Mouse (Mus musculus): ENCODE results near the gene 2810459M11Rik. TPM values are rescaled to one million over a fixed set of nuclear protein-coding genes. Genes with fewer than 3 reads are reported as not detected.

2810459M11Rik gene
- polyA plus RNA-seq, 1 experiment from 2014 or later = 16.4 TPM

GRCm38 (mm10) chr1:86016516-86016915 lies 29.1 kb upstream of the 2810459M11Rik start, which contains the start of gene Spata3:
Gene Spata3, plus strand, starts transcription at chr1:86016816.
- H3K36me3 ChIP-seq (ENCODE audit: control insufficient read depth, insufficient read depth, low read length) = no peaks in the 10 kb centered on the region
- no peak within 1 kb of the TSS for H3K4me3 ChIP-seq (ENCODE audit: low read depth, low read length)
- no peaks in the 10 kb centered on the region for H3K9me3 ChIP-seq (ENCODE audit: control insufficient read depth, low read length)
- no peak within 1 kb of the TSS for H3K4me2 ChIP-seq
- 89% methylated on average over 8 of the region's 8 CpGs for WGBS
- H3K9ac ChIP-seq (ENCODE audit: low read depth, low read length) = no peak within 1 kb of the TSS
- H3K27me3 ChIP-seq (replicated peaks; ENCODE audit: control insufficient read depth, insufficient read depth, low read length) = peaks cover 40% of the 10 kb centered on the region
- H3K4me1 ChIP-seq (replicated peaks; ENCODE audit: control insufficient read depth, insufficient read depth, low read length) = no peaks in the 10 kb centered on the region
- DNase-seq (ENCODE audit: low spot score) (no peak), ATAC-seq (replicated peaks; ENCODE audit: low FRiP score) (no peak)
- H3K27ac ChIP-seq (ENCODE audit: low read depth, low read length) = no peak within 1 kb of the TSS

- Histone ChIP-seq H3K9ac (ENCODE audit: low read depth, low read length) (peak overlapping the region; percentile 34; the same call in 1 of the 2 replicates), H3K4me1 (replicated peaks; ENCODE audit: control insufficient read depth, insufficient read depth, low read length) (no peaks in the 10 kb centered on the region), H3K9me3 (ENCODE audit: control insufficient read depth, low read length) (no peaks in the 10 kb centered on the region), H3K4me2 (peak overlapping the region; percentile 68), H3K27me3 (replicated peaks; ENCODE audit: control insufficient read depth, insufficient read depth, low read length) (peaks cover 47% of the 10 kb centered on the region), H3K27ac (ENCODE audit: low read depth, low read length) (no peak overlapping the region), H3K4me3 (ENCODE audit: low read depth, low read length) (peak overlapping the region; percentile 43), H3K36me3 (ENCODE audit: control insufficient read depth, insufficient read depth, low read length) (no peaks in the 10 kb centered on the region)
- 4% methylated on average over 60 of the region's 60 CpGs for WGBS
- ATAC-seq (replicated peaks; ENCODE audit: low FRiP score) = peak; percentile 45; the same call in 1 of the 2 replicates
- DNase-seq (ENCODE audit: low spot score) = peak; percentile 60
These were observed 27.2 kb upstream of the 2810459M11Rik start for GRCm38 (mm10) chr1:86018235-86019055.

GRCm38 (mm10) chr1:86021365-86021989 lies 24.2 kb upstream of the 2810459M11Rik start:
- ATAC-seq (replicated peaks; ENCODE audit: low FRiP score) (no peak; the same call in 1 of the 2 replicates), DNase-seq (ENCODE audit: low spot score) (no peak)
- WGBS = 55% methylated on average over 11 of the region's 11 CpGs
- no peak overlapping the region for H3K4me2 ChIP-seq
- H3K27me3 ChIP-seq (replicated peaks; ENCODE audit: control insufficient read depth, insufficient read depth, low read length) = peaks cover 47% of the 10 kb centered on the region
- no peaks in the 10 kb centered on the region for H3K4me1 ChIP-seq (replicated peaks; ENCODE audit: control insufficient read depth, insufficient read depth, low read length)
- no peaks in the 10 kb centered on the region for H3K9me3 ChIP-seq (ENCODE audit: control insufficient read depth, low read length)
- no peak overlapping the region for H3K9ac ChIP-seq (ENCODE audit: low read depth, low read length)
- H3K4me3 ChIP-seq (ENCODE audit: low read depth, low read length) = no peak overlapping the region
- no peaks in the 10 kb centered on the region for H3K36me3 ChIP-seq (ENCODE audit: control insufficient read depth, insufficient read depth, low read length)
- H3K27ac ChIP-seq (ENCODE audit: low read depth, low read length) = no peak overlapping the region

- no peaks in the 10 kb centered on the region for H3K9me3 ChIP-seq (ENCODE audit: control insufficient read depth, low read length)
- WGBS = 31% methylated on average over 11 of the region's 11 CpGs
These were observed 13.2 kb upstream of the 2810459M11Rik start for GRCm38 (mm10) chr1:86032273-86032987.

GRCm38 (mm10) chr1:86038191-86038951 lies 7.3 kb upstream of the 2810459M11Rik start:
- Histone ChIP-seq H3K9ac (ENCODE audit: low read depth, low read length) (no peak overlapping the region), H3K27me3 (replicated peaks; ENCODE audit: control insufficient read depth, insufficient read depth, low read length) (peaks cover 7% of the 10 kb centered on the region; the same call in 1 of the 2 replicates), H3K27ac (ENCODE audit: low read depth, low read length) (peak overlapping the region; percentile 25; the same call in 1 of the 2 replicates), H3K9me3 (ENCODE audit: control insufficient read depth, low read length) (no peaks in the 10 kb centered on the region), H3K4me2 (no peak overlapping the region), H3K36me3 (ENCODE audit: control insufficient read depth, insufficient read depth, low read length) (no peaks in the 10 kb centered on the region), H3K4me1 (replicated peaks; ENCODE audit: control insufficient read depth, insufficient read depth, low read length) (no peaks in the 10 kb centered on the region; the same call in 1 of the 2 replicates), H3K4me3 (ENCODE audit: low read depth, low read length) (no peak overlapping the region)
- no peak for DNase-seq (ENCODE audit: low spot score)
- ATAC-seq (replicated peaks; ENCODE audit: low FRiP score) = peak; percentile 57; the same call in 1 of the 2 replicates
- 41% methylated on average over 3 of the region's 3 CpGs for WGBS

More at GRCm38 (mm10) chr1:86032273-86032987, 13.2 kb upstream of the 2810459M11Rik start:
- H3K27me3 ChIP-seq (replicated peaks; ENCODE audit: control insufficient read depth, insufficient read depth, low read length) = no peaks in the 10 kb centered on the region; the same call in 1 of the 2 replicates
- H3K27ac ChIP-seq (ENCODE audit: low read depth, low read length) = no peak overlapping the region
- no peaks in the 10 kb centered on the region; the same call in 1 of the 2 replicates for H3K4me1 ChIP-seq (replicated peaks; ENCODE audit: control insufficient read depth, insufficient read depth, low read length)
- H3K4me2 ChIP-seq = no peak overlapping the region
- no peaks in the 10 kb centered on the region for H3K36me3 ChIP-seq (ENCODE audit: control insufficient read depth, insufficient read depth, low read length)
- no peak for ATAC-seq (replicated peaks; ENCODE audit: low FRiP score)
- H3K4me3 ChIP-seq (ENCODE audit: low read depth, low read length) = no peak overlapping the region
- no peak for DNase-seq (ENCODE audit: low spot score)
- H3K9ac ChIP-seq (ENCODE audit: low read depth, low read length) = no peak overlapping the region

GRCm38 (mm10) chr1:86040131-86040530 lies 5.5 kb upstream of the 2810459M11Rik start:
- 57% methylated on average over 4 of the region's 4 CpGs for WGBS
- no peak overlapping the region for H3K9ac ChIP-seq (ENCODE audit: low read depth, low read length)
- no peaks in the 10 kb centered on the region for H3K36me3 ChIP-seq (ENCODE audit: control insufficient read depth, insufficient read depth, low read length)
- H3K27me3 ChIP-seq (replicated peaks; ENCODE audit: control insufficient read depth, insufficient read depth, low read length) = peaks cover 22% of the 10 kb centered on the region
- H3K9me3 ChIP-seq (ENCODE audit: control insufficient read depth, low read length) = no peaks in the 10 kb centered on the region
- H3K4me2 ChIP-seq = no peak overlapping the region
- ATAC-seq (replicated peaks; ENCODE audit: low FRiP score) = no peak
- H3K4me1 ChIP-seq (replicated peaks; ENCODE audit: control insufficient read depth, insufficient read depth, low read length) = no peaks in the 10 kb centered on the region; the same call in 1 of the 2 replicates
- DNase-seq (ENCODE audit: low spot score) = no peak
- no peak overlapping the region for H3K27ac ChIP-seq (ENCODE audit: low read depth, low read length)
- H3K4me3 ChIP-seq (ENCODE audit: low read depth, low read length) = no peak overlapping the region

- Histone ChIP-seq H3K27me3 (replicated peaks; ENCODE audit: control insufficient read depth, insufficient read depth, low read length) (peaks cover 29% of the 10 kb centered on the region), H3K4me3 (ENCODE audit: low read depth, low read length) (no peak overlapping the region), H3K36me3 (ENCODE audit: control insufficient read depth, insufficient read depth, low read length) (no peaks in the 10 kb centered on the region), H3K4me1 (replicated peaks; ENCODE audit: control insufficient read depth, insufficient read depth, low read length) (no peaks in the 10 kb centered on the region; the same call in 1 of the 2 replicates), H3K4me2 (no peak overlapping the region), H3K9ac (ENCODE audit: low read depth, low read length) (no peak overlapping the region), H3K9me3 (ENCODE audit: control insufficient read depth, low read length) (no peaks in the 10 kb centered on the region), H3K27ac (ENCODE audit: low read depth, low read length) (no peak overlapping the region)
- ATAC-seq (replicated peaks; ENCODE audit: low FRiP score) (no peak), DNase-seq (ENCODE audit: low spot score) (no peak)
- WGBS = 81% methylated on average over 3 of the region's 3 CpGs
These were observed 4.8 kb upstream of the 2810459M11Rik start for GRCm38 (mm10) chr1:86040817-86041216.

GRCm38 (mm10) chr1:86045056-86045455 lies 607 bp upstream of the 2810459M11Rik start:
- 0 out of 2 replicates have a peak, but pooled peaks cover 2% of the 10 kb centered on the region for H3K4me1 ChIP-seq (replicated peaks; ENCODE audit: control insufficient read depth, insufficient read depth, low read length)
- ATAC-seq (replicated peaks; ENCODE audit: low FRiP score) (no peak), DNase-seq (ENCODE audit: low spot score) (no peak)
- no peak overlapping the region for H3K4me3 ChIP-seq (ENCODE audit: low read depth, low read length)
- no peak overlapping the region; the same call in 1 of the 2 replicates for H3K4me2 ChIP-seq
- no peak overlapping the region for H3K9ac ChIP-seq (ENCODE audit: low read depth, low read length)
- WGBS = 50% methylated on average over 4 of the region's 4 CpGs
- H3K9me3 ChIP-seq (ENCODE audit: control insufficient read depth, low read length) = no peaks in the 10 kb centered on the region
- H3K27ac ChIP-seq (ENCODE audit: low read depth, low read length) = no peak overlapping the region
- no peaks in the 10 kb centered on the region for H3K36me3 ChIP-seq (ENCODE audit: control insufficient read depth, insufficient read depth, low read length)
- H3K27me3 ChIP-seq (replicated peaks; ENCODE audit: control insufficient read depth, insufficient read depth, low read length) = peaks cover 63% of the 10 kb centered on the region

Data from liver, embryonic 11.5 days (tissue).